Mouse (Mus musculus) embryonic facial prominence, embryonic 14.5 days (tissue): Measurements from ENCODE around the gene Anxa5. TPM values are rescaled to one million over a fixed set of nuclear protein-coding genes. Genes with fewer than 3 reads are reported as not detected.

ENCODE experiments used
- ATAC-seq: fragments of 200-750 bp; cut with Nextera tagmentation; 2 replicates; pipeline ENCODE4 v1.8.0; 2017; ENCODE audit warnings: low read depth, moderate number of reproducible peaks, moderate TSS enrichment
- DNase-seq: peaks from one replicate; pipeline ENCODE4 v3.0.0-alpha.2; 2015; ENCODE audit warnings: low spot score
- H3K27ac ChIP-seq: fragments of 300-500 bp; sonication (generic); replicated peaks from 2 replicates; pipeline ENCODE4 v1.5.1; 2014; ENCODE audit warnings: low read depth, mild to moderate bottlenecking, low read length, moderate library complexity
- H3K27me3 ChIP-seq: fragments of 300-500 bp; sonication (generic); replicated peaks from 2 replicates; pipeline ENCODE4 v1.6.1; 2014; ENCODE audit warnings: low read length; ENCODE audit not compliant: control insufficient read depth, insufficient read depth
- H3K36me3 ChIP-seq: fragments of 300-500 bp; sonication (generic); 2 replicates; pipeline ENCODE4 v1.6.1; 2014; ENCODE audit warnings: low read length, mixed read lengths; ENCODE audit not compliant: control insufficient read depth, insufficient read depth
- H3K4me1 ChIP-seq: fragments of 300-500 bp; sonication (generic); 2 replicates; pipeline ENCODE4 v1.6.1; 2014; ENCODE audit warnings: antibody characterized with exemption, low read length; ENCODE audit not compliant: control insufficient read depth, insufficient read depth
- H3K4me2 ChIP-seq: fragments of 300-500 bp; sonication (generic); 2 replicates; pipeline ENCODE4 v1.6.1; 2014; ENCODE audit warnings: low read depth, mild to moderate bottlenecking, low read length, moderate library complexity, mixed read lengths
- H3K4me3 ChIP-seq: fragments of 300-500 bp; sonication (generic); 2 replicates; pipeline ENCODE4 v1.5.1; 2014; ENCODE audit warnings: low read depth, mild to moderate bottlenecking, low read length
- H3K9ac ChIP-seq: fragments of 300-500 bp; sonication (generic); 2 replicates; pipeline ENCODE4 v1.6.1; 2014; ENCODE audit warnings: low read depth, mild to moderate bottlenecking, low read length, moderate library complexity, mixed read lengths
- H3K9me3 ChIP-seq: fragments of 300-500 bp; sonication (generic); 2 replicates; pipeline ENCODE4 v1.6.1; 2016; ENCODE audit warnings: low read length; ENCODE audit not compliant: control insufficient read depth
- WGBS: fragments of 180-500 bp; shearing (Covaris S2); extraction: QIAGEN DNeasy Blood & Tissue Kit; methylation state at CpG from one replicate; pipeline ENCODE4 v1.1.7; 2014; 5-methylcytosine and 5-hydroxymethylcytosine counted together
- polyA plus RNA-seq: library from polyadenylated mRNA; unstranded; fragments of >200 nt; fragmentation: Nextera tagmentation; extraction: Ambion mirVana; gene quantifications from 2 replicates; pipeline ENCODE4 v1.2.1, GENCODE M21; 2014

Gene Anxa5
- polyA plus RNA-seq, result 458 and 477 TPM in 2 replicates

GRCm38 (mm10) chr3:36475532-36476087 lies at the start of gene Anxa5, which contains the start of gene 1810062G17Rik:
Gene Anxa5 (minus strand): TSS chr3:36475894.
Gene 1810062G17Rik (plus strand): TSS chr3:36475937.
- Histone ChIP-seq H3K27ac (peak within 1 kb of the TSS; percentile 95), H3K4me3 (peak within 1 kb of the TSS; percentile 86), H3K4me1 (peaks cover 24% of the 10 kb centered on the region), H3K36me3 (no peaks in the 10 kb centered on the region), H3K27me3 (no peaks in the 10 kb centered on the region), H3K9ac (peak within 1 kb of the TSS; percentile 90), H3K9me3 (no peaks in the 10 kb centered on the region), H3K4me2 (peak within 1 kb of the TSS; percentile 80)
- ATAC-seq (peak; percentile 98), DNase-seq (peak; percentile 99)
- under 1% methylated on average over 22 of the region's 32 CpGs for WGBS

- 61% methylated on average over 3 of the region's 3 CpGs for WGBS
- no peak overlapping the region for H3K9ac ChIP-seq
- no peaks in the 10 kb centered on the region for H3K36me3 ChIP-seq
- no peak overlapping the region for H3K27ac ChIP-seq
- H3K9me3 ChIP-seq, result no peaks in the 10 kb centered on the region
- H3K4me3 ChIP-seq, result no peak overlapping the region
- no peak for ATAC-seq
- H3K27me3 ChIP-seq, result peaks cover 36% of the 10 kb centered on the region
- H3K4me2 ChIP-seq, result no peak overlapping the region
- 0 out of 2 replicates have a peak, but pooled peaks cover 4% of the 10 kb centered on the region for H3K4me1 ChIP-seq
- no peak for DNase-seq
Measured at GRCm38 (mm10) chr3:36524466-36524865, 48.8 kb upstream of the Anxa5 start.

GRCm38 (mm10) chr3:36522137-36522536 lies 46.4 kb upstream of the Anxa5 start:
- no peaks in the 10 kb centered on the region for H3K36me3 ChIP-seq
- peaks cover 36% of the 10 kb centered on the region for H3K27me3 ChIP-seq

GRCm38 (mm10) chr3:36521073-36522060 lies 45.7 kb upstream of the Anxa5 start, which contains the start of gene Gm11549:
Gene Gm11549 (minus strand): TSS chr3:36521813.
- H3K27me3 ChIP-seq, result peaks cover 36% of the 10 kb centered on the region
- 0 out of 2 replicates have a peak, but pooled peaks cover 4% of the 10 kb centered on the region for H3K4me1 ChIP-seq
- H3K9me3 ChIP-seq, result no peaks in the 10 kb centered on the region
- no peak within 1 kb of the TSS for H3K27ac ChIP-seq
- peak within 1 kb of the TSS; percentile 45 for H3K4me3 ChIP-seq
- H3K4me2 ChIP-seq, result peak within 1 kb of the TSS; percentile 87
- no peaks in the 10 kb centered on the region for H3K36me3 ChIP-seq
- peak within 1 kb of the TSS; percentile 56 for H3K9ac ChIP-seq
- WGBS, result 1% methylated on average over 50 of the region's 51 CpGs
- peak; percentile 44; the same call in 1 of the 2 replicates for ATAC-seq
- peak; percentile 20 for DNase-seq

More at GRCm38 (mm10) chr3:36522137-36522536, 46.4 kb upstream of the Anxa5 start:
- H3K27ac ChIP-seq, result no peak overlapping the region
- no peak for ATAC-seq
- H3K4me2 ChIP-seq, result no peak overlapping the region
- H3K9ac ChIP-seq, result no peak overlapping the region
- WGBS, result 12% methylated on average over 4 of the region's 4 CpGs
- DNase-seq, result no peak
- 0 out of 2 replicates have a peak, but pooled peaks cover 4% of the 10 kb centered on the region for H3K4me1 ChIP-seq
- no peak overlapping the region for H3K4me3 ChIP-seq
- no peaks in the 10 kb centered on the region for H3K9me3 ChIP-seq

- no peak for DNase-seq
- H3K9me3 ChIP-seq, result no peaks in the 10 kb centered on the region
- H3K27me3 ChIP-seq, result peaks cover 14% of the 10 kb centered on the region
- no peak overlapping the region for H3K4me3 ChIP-seq
- WGBS, result 87% methylated on average over 9 of the region's 9 CpGs
- ATAC-seq, result no peak
- no peak overlapping the region for H3K4me2 ChIP-seq
- no peak overlapping the region for H3K9ac ChIP-seq
- H3K4me1 ChIP-seq, result no peaks in the 10 kb centered on the region
- no peak overlapping the region for H3K27ac ChIP-seq
- no peaks in the 10 kb centered on the region for H3K36me3 ChIP-seq
Measured at GRCm38 (mm10) chr3:36516196-36516595, 40.5 kb upstream of the Anxa5 start.

- WGBS, result 84% methylated on average over 6 of the region's 6 CpGs
Measured at GRCm38 (mm10) chr3:36511491-36511890, 35.8 kb upstream of the Anxa5 start.

GRCm38 (mm10) chr3:36505809-36506735 lies 30.4 kb upstream of the Anxa5 start:
- Histone ChIP-seq H3K9me3 (no peaks in the 10 kb centered on the region), H3K4me3 (no peak overlapping the region), H3K27ac (no peak overlapping the region), H3K4me2 (no peak overlapping the region), H3K27me3 (no peaks in the 10 kb centered on the region), H3K4me1 (no peaks in the 10 kb centered on the region), H3K9ac (no peak overlapping the region), H3K36me3 (no peaks in the 10 kb centered on the region)
- DNase-seq (no peak), ATAC-seq (no peak)
- 58% methylated on average over 10 of the region's 10 CpGs for WGBS

More at GRCm38 (mm10) chr3:36511491-36511890, 35.8 kb upstream of the Anxa5 start:
- no peaks in the 10 kb centered on the region for H3K9me3 ChIP-seq
- DNase-seq (no peak), ATAC-seq (no peak)
- no peak overlapping the region for H3K4me3 ChIP-seq
- H3K9ac ChIP-seq, result no peak overlapping the region
- H3K36me3 ChIP-seq, result no peaks in the 10 kb centered on the region
- no peaks in the 10 kb centered on the region for H3K27me3 ChIP-seq
- no peak overlapping the region for H3K27ac ChIP-seq
- no peaks in the 10 kb centered on the region for H3K4me1 ChIP-seq
- no peak overlapping the region for H3K4me2 ChIP-seq

GRCm38 (mm10) chr3:36505306-36505705 lies 29.6 kb upstream of the Anxa5 start:
- no peaks in the 10 kb centered on the region for H3K36me3 ChIP-seq
- no peaks in the 10 kb centered on the region for H3K9me3 ChIP-seq
- no peaks in the 10 kb centered on the region for H3K27me3 ChIP-seq
- no peak overlapping the region for H3K4me2 ChIP-seq
- DNase-seq (no peak), ATAC-seq (no peak)
- H3K9ac ChIP-seq, result no peak overlapping the region
- no peak overlapping the region for H3K4me3 ChIP-seq
- H3K27ac ChIP-seq, result no peak overlapping the region
- WGBS, result 78% methylated on average over 8 of the region's 8 CpGs
- H3K4me1 ChIP-seq, result no peaks in the 10 kb centered on the region
